Mouse (Mus musculus): ENCODE measurements around the gene Ccdc163. TPM values are rescaled to one million over a fixed set of nuclear protein-coding genes. Genes with fewer than 3 reads are reported as not detected.

Ccdc163 gene
- polyA plus RNA-seq (2014; fragmentation: Illumina TruSeq; extraction: RNeasy Lipid Tissue Mini Kit (QIAGEN cat#74804); ENCODE audit: low read depth, low replicate concordance) = 26.6 TPM

GRCm38 (mm10) chr4:116708201-116708764 lies at the start of gene Ccdc163, which contains the start of gene Mmachc:
Gene Ccdc163 (plus strand): TSS chr4:116708509.
Gene Mmachc (minus strand): TSS chr4:116708406.

GRCm38 (mm10) chr4:116685402-116686061 lies 22.8 kb upstream of the Ccdc163 start, which contains the start of gene Prdx1:
Gene Prdx1 (plus strand): TSS chr4:116685544.

GRCm38 (mm10) chr4:116720343-116721097 lies 12.2 kb downstream of the Ccdc163 start, which contains the start of gene Tesk2:
Gene Tesk2 (plus strand): TSS chr4:116720948.

Other genes starting within 250 kb of the Ccdc163 start
- 42.5 TPM for gene Mast2, start 244.3 kb upstream of the Ccdc163 start, polyA plus RNA-seq (2014; fragmentation: Illumina TruSeq; extraction: RNeasy Lipid Tissue Mini Kit (QIAGEN cat#74804); ENCODE audit: low read depth, low replicate concordance)
- 23.9 TPM for gene Ipp, start 201.0 kb upstream of the Ccdc163 start, polyA plus RNA-seq (2014; fragmentation: Illumina TruSeq; extraction: RNeasy Lipid Tissue Mini Kit (QIAGEN cat#74804); ENCODE audit: low read depth, low replicate concordance)
- gene Tmem69, start 152.6 kb upstream of the Ccdc163 start, polyA plus RNA-seq (2014; fragmentation: Illumina TruSeq; extraction: RNeasy Lipid Tissue Mini Kit (QIAGEN cat#74804); ENCODE audit: low read depth, low replicate concordance) = 95.2 TPM
- 189 TPM for gene Gpbp1l1, start 150.9 kb upstream of the Ccdc163 start, polyA plus RNA-seq (2014; fragmentation: Illumina TruSeq; extraction: RNeasy Lipid Tissue Mini Kit (QIAGEN cat#74804); ENCODE audit: low read depth, low replicate concordance)
- gene Ccdc17, start 111.9 kb upstream of the Ccdc163 start, polyA plus RNA-seq (2014; fragmentation: Illumina TruSeq; extraction: RNeasy Lipid Tissue Mini Kit (QIAGEN cat#74804); ENCODE audit: low read depth, low replicate concordance) = 9.0 TPM
- gene Nasp, start 80.6 kb upstream of the Ccdc163 start, polyA plus RNA-seq (2014; fragmentation: Illumina TruSeq; extraction: RNeasy Lipid Tissue Mini Kit (QIAGEN cat#74804); ENCODE audit: low read depth, low replicate concordance) = 110 TPM
- gene Akr1a1, start 56.8 kb upstream of the Ccdc163 start, polyA plus RNA-seq (2014; fragmentation: Illumina TruSeq; extraction: RNeasy Lipid Tissue Mini Kit (QIAGEN cat#74804); ENCODE audit: low read depth, low replicate concordance) = 479 TPM
- 2,194 TPM for gene Prdx1, start 23.0 kb upstream of the Ccdc163 start, polyA plus RNA-seq (2014; fragmentation: Illumina TruSeq; extraction: RNeasy Lipid Tissue Mini Kit (QIAGEN cat#74804); ENCODE audit: low read depth, low replicate concordance)
- 26.6 TPM for gene Mmachc, start 103 bp upstream of the Ccdc163 start, polyA plus RNA-seq (2014; fragmentation: Illumina TruSeq; extraction: RNeasy Lipid Tissue Mini Kit (QIAGEN cat#74804); ENCODE audit: low read depth, low replicate concordance)
- 11.3 TPM for gene Tesk2, start 12.4 kb downstream of the Ccdc163 start, polyA plus RNA-seq (2014; fragmentation: Illumina TruSeq; extraction: RNeasy Lipid Tissue Mini Kit (QIAGEN cat#74804); ENCODE audit: low read depth, low replicate concordance)
- gene Toe1, start 99.1 kb downstream of the Ccdc163 start, polyA plus RNA-seq (2014; fragmentation: Illumina TruSeq; extraction: RNeasy Lipid Tissue Mini Kit (QIAGEN cat#74804); ENCODE audit: low read depth, low replicate concordance) = 5.1 TPM
- 1.6 TPM for gene Mutyh, start 99.2 kb downstream of the Ccdc163 start, polyA plus RNA-seq (2014; fragmentation: Illumina TruSeq; extraction: RNeasy Lipid Tissue Mini Kit (QIAGEN cat#74804); ENCODE audit: low read depth, low replicate concordance)
- gene Hpdl, start 113.2 kb downstream of the Ccdc163 start, polyA plus RNA-seq (2014; fragmentation: Illumina TruSeq; extraction: RNeasy Lipid Tissue Mini Kit (QIAGEN cat#74804); ENCODE audit: low read depth, low replicate concordance) = 0.57 TPM
- gene Zswim5, start 168.9 kb downstream of the Ccdc163 start, polyA plus RNA-seq (2014; fragmentation: Illumina TruSeq; extraction: RNeasy Lipid Tissue Mini Kit (QIAGEN cat#74804); ENCODE audit: low read depth, low replicate concordance) = 2.4 TPM

All from sigmoid colon, adult 10 weeks (tissue).